Mouse (Mus musculus) CD4-positive helper T cell, adult 2 months (primary cell): ENCODE data around the gene Olfr125.

Experiments used
- DNase-seq: peaks from one replicate; pipeline ENCODE4 v3.0.0-alpha.2; 2012; ENCODE audit warnings: low read depth, missing footprints, low spot score

Olfr125 gene

DNA sequence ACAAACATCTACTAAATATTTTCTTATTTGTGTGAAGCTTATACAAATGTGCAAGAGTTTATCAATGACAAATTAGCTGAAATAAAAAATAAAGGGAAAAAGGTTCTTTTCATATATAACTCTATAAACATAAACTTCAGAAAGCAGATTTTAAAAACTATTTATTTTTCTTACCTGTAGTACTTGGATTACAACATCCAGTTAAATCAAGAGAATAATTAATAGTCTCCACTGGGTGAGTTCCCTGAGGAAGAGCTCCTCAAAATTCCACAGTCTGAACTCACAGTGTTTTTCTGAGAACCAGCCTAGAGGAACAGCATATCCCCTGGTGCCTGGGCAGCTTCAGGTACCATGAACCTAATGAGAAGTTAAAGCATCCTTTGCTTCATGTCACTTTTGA, at the start of gene Olfr125:
Gene Olfr125, plus strand, starts transcription at position 301 of the 400 bp plus-strand sequence.
- no peak for DNase-seq

GRCm38 (mm10) chr17:37793229-37793628, 39.5 kb upstream of the Olfr125 start, which contains the start of gene Olfr123:
Gene Olfr123 (plus strand): TSS chr17:37793529.
- no peak for DNase-seq

- DNase-seq: no peak
Observed at GRCm38 (mm10) chr17:37799588-37799987, 33.2 kb upstream of the Olfr125 start, which contains the start of gene Olfr124. Gene Olfr124 (plus strand): TSS chr17:37799888.

DNA sequence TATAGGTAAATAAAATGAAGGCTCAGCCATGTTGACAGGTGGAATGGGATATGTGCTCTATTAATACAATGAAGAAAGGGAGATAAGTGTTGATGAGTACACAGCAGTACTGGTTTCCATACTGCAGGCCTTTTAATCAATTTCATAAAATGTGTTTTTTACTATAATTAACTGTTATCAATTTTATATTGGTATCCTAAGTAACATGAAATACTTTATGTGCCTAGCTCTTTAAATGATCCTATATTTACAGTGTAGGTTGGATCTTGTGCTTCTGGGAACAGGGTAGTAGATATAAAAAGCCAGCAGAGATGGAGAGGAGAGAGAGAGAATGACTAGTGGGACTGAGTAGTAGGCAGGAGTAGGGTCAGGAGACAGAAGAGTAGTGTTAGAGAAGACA, 14.4 kb downstream of the Olfr125 start, which contains the start of gene Olfr126:
Gene Olfr126, plus strand, starts transcription at position 301 of the 400 bp plus-strand sequence.
- no peak for DNase-seq

- no peak for DNase-seq
Observed at GRCm38 (mm10) chr17:37863901-37864300, 31.2 kb downstream of the Olfr125 start.

DNA sequence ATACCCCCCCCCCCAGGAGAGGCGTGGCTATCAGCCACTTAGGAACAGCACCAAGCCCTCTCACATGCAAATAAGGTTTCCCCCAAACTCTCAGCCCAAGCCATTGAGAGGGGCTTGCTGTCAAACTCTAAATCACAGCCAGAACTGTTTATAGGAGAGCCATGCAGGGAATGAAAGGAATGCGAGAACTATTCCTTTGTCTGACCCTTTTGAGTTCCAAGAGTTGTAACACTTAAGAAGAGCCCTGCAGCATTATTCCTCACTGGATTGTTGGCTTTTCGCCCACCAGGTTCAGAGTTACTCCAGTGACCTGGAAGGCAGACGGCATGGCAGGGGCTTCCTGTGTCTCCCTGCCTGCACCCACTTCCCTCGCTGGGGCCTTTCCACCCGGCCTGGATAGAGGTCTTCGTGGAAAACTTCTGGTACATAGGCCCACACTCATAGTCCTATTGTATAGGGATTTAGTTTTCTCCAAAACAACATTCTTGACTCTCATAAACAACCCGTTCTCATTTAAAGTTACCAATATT, 37.0 kb downstream of the Olfr125 start:
- DNase-seq: no peak

GRCm38 (mm10) chr17:37873830-37874229, 41.1 kb downstream of the Olfr125 start:
- DNase-seq: no peak
